Mouse (Mus musculus) embryo, embryonic 11.5 days (tissue): ENCODE data around the gene Chat.
"Not testable (repeated sequence)": the region's sequence is repeated elsewhere in the genome, so short reads cannot be mapped to it uniquely, and the experiment has no call there.

Experiments used
- DNase-seq: peaks from one replicate; pipeline ENCODE4 v3.0.0-alpha.2; 2012; ENCODE audit warnings: low read depth, low spot score

The Chat gene

GRCm38 (mm10) chr14:32463211-32464040 lies 2.4 kb downstream of the Chat start:
- DNase-seq = no peak

- DNase-seq = no peak
These were observed 13.2 kb downstream of the Chat start for GRCm38 (mm10) chr14:32452552-32452951.

- DNase-seq = no peak
These were observed 18.8 kb downstream of the Chat start for GRCm38 (mm10) chr14:32446989-32447388.

GRCm38 (mm10) chr14:32443446-32443845 lies 22.3 kb downstream of the Chat start:
- no peak for DNase-seq

GRCm38 (mm10) chr14:32439744-32440143 lies 26.0 kb downstream of the Chat start:
- DNase-seq = no peak

GRCm38 (mm10) chr14:32439316-32439715 lies 26.5 kb downstream of the Chat start:
- no peak for DNase-seq

- DNase-seq = no peak
These were observed 28.4 kb downstream of the Chat start for GRCm38 (mm10) chr14:32437352-32437793.

GRCm38 (mm10) chr14:32429030-32429602 lies 36.7 kb downstream of the Chat start:
- no peak for DNase-seq

- no peak for DNase-seq
These were observed 41.8 kb downstream of the Chat start for GRCm38 (mm10) chr14:32423946-32424345.

- no peak for DNase-seq
These were observed 47.0 kb downstream of the Chat start for GRCm38 (mm10) chr14:32418747-32419146.

- DNase-seq = no peak
These were observed 53.7 kb downstream of the Chat start for GRCm38 (mm10) chr14:32412075-32412474.

GRCm38 (mm10) chr14:32410084-32410483 lies 55.7 kb downstream of the Chat start:
- no peak for DNase-seq

- not testable (repeated sequence) for DNase-seq
These were observed 60.4 kb downstream of the Chat start for GRCm38 (mm10) chr14:32405399-32405798.

GRCm38 (mm10) chr14:32388196-32388595 lies 77.6 kb downstream of the Chat start, which contains the start of gene 1700024G13Rik:
Gene 1700024G13Rik (minus strand): TSS chr14:32388391.
- DNase-seq = peak; percentile 56

- no peak for DNase-seq
These were observed 84.2 kb downstream of the Chat start for GRCm38 (mm10) chr14:32381619-32382018.

- DNase-seq = no peak
These were observed 84.7 kb downstream of the Chat start for GRCm38 (mm10) chr14:32381066-32381465.

GRCm38 (mm10) chr14:32380099-32380480 lies 85.7 kb downstream of the Chat start:
- no peak for DNase-seq

- no peak for DNase-seq
These were observed 86.2 kb downstream of the Chat start for GRCm38 (mm10) chr14:32379395-32380098.

- DNase-seq = no peak
These were observed 93.3 kb downstream of the Chat start for GRCm38 (mm10) chr14:32372510-32372909.

GRCm38 (mm10) chr14:32369756-32370155 lies 96.0 kb downstream of the Chat start:
- no peak for DNase-seq

- DNase-seq = no peak
These were observed 101.4 kb downstream of the Chat start for GRCm38 (mm10) chr14:32364359-32364758.
